Mouse (Mus musculus) CH12.LX (cell line): ENCODE results near the gene Cyb561.

Source experiments
- BHLHE40 ChIP-seq: IDR thresholded peaks from 2 replicates; pipeline ENCODE4 v1.6.1; 2011; ENCODE audit warnings: mild to moderate bottlenecking, low read depth, low read length, improper control_type of control experiment
- CTCF ChIP-seq, 2 experiments: IDR thresholded peaks in 1 of 2; conservative IDR thresholded peaks in 1 of 2; 2 replicates each; pipeline ENCODE4 v1.5.1; 2011 to 2012; ENCODE audit warnings: low read depth in 2 of 2, low read length in 2 of 2, improper control_type of control experiment in 1 of 2, inconsistent platforms in 1 of 2, mild to moderate bottlenecking in 1 of 2, moderate library complexity in 1 of 2
- KAT2A ChIP-seq: IDR thresholded peaks from 2 replicates; pipeline ENCODE4 v1.6.1; 2012; ENCODE audit warnings: low read length, improper control_type of control experiment, inconsistent platforms; ENCODE audit not compliant: insufficient replicate concordance
- MAFK ChIP-seq: IDR thresholded peaks from 2 replicates; pipeline ENCODE4 v1.6.1; 2011; ENCODE audit warnings: low read length, improper control_type of control experiment; ENCODE audit not compliant: insufficient replicate concordance
- MXI1 ChIP-seq: IDR thresholded peaks from 2 replicates; pipeline ENCODE4 v1.6.1; 2011; ENCODE audit warnings: mild to moderate bottlenecking, low read depth, low read length, improper control_type of control experiment
- MYC ChIP-seq: IDR thresholded peaks from 2 replicates; pipeline ENCODE4 v1.6.1; 2011; ENCODE audit warnings: low read depth, mild to moderate bottlenecking, improper control_type of control experiment, low read length
- POLR2A ChIP-seq: IDR thresholded peaks from 2 replicates; pipeline ENCODE4 v1.6.1; 2011; ENCODE audit warnings: low read depth, mild to moderate bottlenecking, improper control_type of control experiment, low read length
- TCF12 ChIP-seq: IDR thresholded peaks from 2 replicates; pipeline ENCODE4 v1.6.1; 2014; ENCODE audit warnings: low read depth, mild to moderate bottlenecking, inconsistent platforms, low read length, improper control_type of control experiment
- UBTF ChIP-seq: IDR thresholded peaks from 2 replicates; pipeline ENCODE4 v1.6.1; 2012; ENCODE audit warnings: low read depth, mild to moderate bottlenecking, inconsistent platforms, low read length, improper control_type of control experiment, moderate library complexity

GRCm38 (mm10) chr11:105969516-105969915 is 16.4 kb upstream of the Cyb561 start:
- TF ChIP-seq MYC (no peak), TCF12 (no peak), MXI1 (no peak), CTCF (conservative IDR thresholded peaks at IDR 0.05 in 1 of 2, IDR thresholded peaks at IDR 0.05 in 1 of 2; ENCODE audit: low read depth in 2 of 2, low read length in 2 of 2) (peak; percentile 53 to 82; a peak in 3 of 4 replicates), KAT2A (no peak), POLR2A (no peak), BHLHE40 (no peak), MAFK (no peak), UBTF (no peak)
